ENCODE assay signal across 21 mouse cellular contexts in genomic region chr2:158849416-158849815, GRCm38 (mm10).
"Had no signal": no experiment of that assay in that cellular context is flagged by ENCODE, and none has a peak within 500 bp of the region (broad histone marks: within the 10 kb centered on the region; RNA-seq: fewer than 3 reads in every experiment).

No protein-coding gene starts in this region.

- H3K36me3 ChIP-seq: midbrain, embryonic 15.5 days had no signal

- DNase-seq: kidney, adult 18-20 months; kidney, adult 9 months; kidney, postnatal 14 days; kidney, postnatal 4 days; left cerebral cortex, postnatal 4 days; lung, adult 2 months; lung, postnatal 14 days; lung, postnatal 4 days; retina, postnatal 1 day; right cerebral cortex, postnatal 25 days; spleen, adult 18-20 months; thymus, adult 2 months; thymus, postnatal 14 days had no signal

- H3K27me3 ChIP-seq: limb, embryonic 12.5 days; limb, embryonic 15.5 days; midbrain, embryonic 12.5 days; midbrain, embryonic 15.5 days; neural tube, embryonic 13.5 days; stomach, embryonic 15.5 days had no signal

- ATAC-seq: midbrain, embryonic 15.5 days had no signal

- H3K4me2 ChIP-seq: limb, embryonic 12.5 days; limb, embryonic 15.5 days; midbrain, embryonic 12.5 days; midbrain, embryonic 15.5 days; neural tube, embryonic 13.5 days; stomach, embryonic 15.5 days had no signal

- H3K27ac ChIP-seq: limb, embryonic 12.5 days; limb, embryonic 15.5 days; liver, embryonic 14.5 days; midbrain, embryonic 12.5 days; midbrain, embryonic 15.5 days; neural tube, embryonic 13.5 days; stomach, embryonic 15.5 days had no signal

- H3K9ac ChIP-seq: limb, embryonic 12.5 days; limb, embryonic 15.5 days; liver, embryonic 14.5 days; midbrain, embryonic 12.5 days; midbrain, embryonic 15.5 days; neural tube, embryonic 13.5 days; stomach, embryonic 15.5 days had no signal

- H3K4me3 ChIP-seq: limb, embryonic 12.5 days; limb, embryonic 15.5 days; midbrain, embryonic 12.5 days; midbrain, embryonic 15.5 days; myocyte; neural tube, embryonic 13.5 days; stomach, embryonic 15.5 days had no signal

- H3K9me3 ChIP-seq: limb, embryonic 12.5 days; limb, embryonic 15.5 days; midbrain, embryonic 12.5 days; midbrain, embryonic 15.5 days; neural tube, embryonic 13.5 days; stomach, embryonic 15.5 days had no signal

- H3K4me1 ChIP-seq: limb, embryonic 12.5 days; limb, embryonic 15.5 days; midbrain, embryonic 12.5 days had no signal
